Mouse (Mus musculus): ENCODE data around the gene Slc24a5. TPM values are rescaled to one million over a fixed set of nuclear protein-coding genes. Genes with fewer than 3 reads are reported as not detected.

The Slc24a5 gene
- polyA plus RNA-seq (2021; fragmentation: Nextera tagmentation), result 0.65 and 9.3 TPM in 2 replicates
- long read RNA-seq, experiment 1, partial matches to known transcripts, result 0 of 33 reads
- long read RNA-seq, experiment 1, other reads (novel, unspliced or antisense), result 33 of 33 reads
- long read RNA-seq, experiment 2, partial matches to known transcripts, result 1 of 25 reads
- long read RNA-seq, experiment 2, other reads (novel, unspliced or antisense), result 24 of 25 reads

DNA sequence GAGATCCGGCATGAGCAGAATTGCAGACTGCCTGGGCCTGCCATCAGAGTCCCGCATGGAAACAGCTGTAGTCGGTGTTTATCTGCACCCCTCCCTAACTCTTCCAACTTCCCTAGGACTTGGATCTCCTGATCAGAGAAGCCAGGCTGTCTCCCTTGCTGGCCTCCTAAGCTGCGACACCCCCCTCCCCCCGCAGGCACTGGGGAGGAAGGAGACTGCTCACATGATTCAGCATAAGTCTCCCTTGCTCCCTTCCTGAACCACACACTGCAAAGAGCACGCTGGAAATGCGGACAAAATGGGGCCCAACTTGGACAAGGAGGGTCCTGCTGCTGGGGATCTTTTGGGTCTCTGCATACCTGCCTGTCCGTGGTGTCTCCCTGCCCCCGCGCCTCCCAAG lies at the start of gene Slc24a5:
Gene Slc24a5 (plus strand): TSS at position 231 of the 400 bp plus-strand sequence.

DNA sequence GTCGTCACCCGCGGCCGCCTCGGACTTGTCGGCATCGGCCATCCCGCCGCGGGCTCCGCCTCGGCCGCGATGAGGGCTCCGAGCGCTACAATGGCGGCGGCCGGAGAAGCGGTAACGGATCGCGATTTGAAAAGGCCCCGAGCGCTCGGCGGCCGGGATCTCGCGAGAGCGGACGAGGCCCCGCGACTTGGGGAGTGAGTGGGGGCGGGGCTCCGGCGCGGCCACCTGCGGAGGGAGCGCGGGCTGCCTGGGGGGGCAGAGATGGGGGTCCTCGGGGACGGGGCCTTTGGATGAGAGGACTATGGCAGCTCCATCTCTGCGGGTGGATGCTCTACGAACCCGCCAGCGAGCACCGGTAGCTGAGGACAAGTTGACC lies 55.5 kb downstream of the Slc24a5 start, which contains the start of gene Myef2:
Gene Myef2 (minus strand): TSS at position 185 of the 376 bp plus-strand sequence.

GRCm38 (mm10) chr2:125135903-125136811 lies 68.2 kb downstream of the Slc24a5 start, which contains the start of gene Ctxn2:
Ctxn2 (plus strand) TSS chr2:125136692.

Other genes with a start within 250 kb of the Slc24a5 start
- gene Myef2, start 55.5 kb downstream of the Slc24a5 start, polyA plus RNA-seq (2021; fragmentation: Nextera tagmentation), result 31.5 and 42.3 TPM in 2 replicates
- gene Ctxn2, start 68.6 kb downstream of the Slc24a5 start, polyA plus RNA-seq (2021; fragmentation: Nextera tagmentation), result 34.1 and 35.5 TPM in 2 replicates
- 0.03 TPM in 1 of 2 replicates, not detected in the other for gene Slc12a1, start 84.4 kb downstream of the Slc24a5 start, polyA plus RNA-seq (2021; fragmentation: Nextera tagmentation)
- 48.7 and 48.9 TPM in 2 replicates for gene Dut, start 179.1 kb downstream of the Slc24a5 start, polyA plus RNA-seq (2021; fragmentation: Nextera tagmentation)

Measured in layer of hippocampus, adult 6 months (tissue).